Mouse (Mus musculus): ENCODE results near the gene Eif3b. TPM values are rescaled to one million over a fixed set of nuclear protein-coding genes. Genes with fewer than 3 reads are reported as not detected.
"Not testable (repeated sequence)": the region's sequence is repeated elsewhere in the genome, so short reads cannot be mapped to it uniquely, and the experiment has no call there.

The Eif3b gene
- polyA plus RNA-seq, 1 experiment from 2014 or later: 162 TPM

DNA sequence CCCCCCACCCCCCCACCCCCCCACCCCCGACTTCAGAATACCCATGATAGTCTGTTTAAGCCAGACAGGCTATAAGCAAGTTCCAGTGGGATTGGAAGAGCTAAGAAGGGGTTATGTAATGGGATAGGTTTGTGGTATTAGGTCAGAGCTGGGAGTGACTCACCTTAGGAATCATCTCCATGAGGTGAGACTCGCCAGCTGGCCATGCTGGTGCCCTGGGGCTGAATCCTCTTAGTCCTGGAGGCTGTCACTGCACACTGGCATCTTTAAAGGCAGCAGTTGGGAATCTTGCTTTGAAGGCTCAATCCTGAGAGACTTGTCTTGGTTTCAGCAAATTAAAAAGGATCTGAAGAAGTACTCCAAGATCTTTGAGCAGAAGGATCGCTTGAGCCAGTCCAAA is 22.3 kb downstream of the Eif3b start:
- H3K36me3 ChIP-seq (ENCODE audit: control insufficient read depth, insufficient read depth, low read length): peaks cover 81% of the 10 kb centered on the region
- 95% methylated on average over 3 of the region's 3 CpGs for WGBS
- no peak for ATAC-seq (replicated peaks; ENCODE audit: low FRiP score, low TSS enrichment, low read depth)

DNA sequence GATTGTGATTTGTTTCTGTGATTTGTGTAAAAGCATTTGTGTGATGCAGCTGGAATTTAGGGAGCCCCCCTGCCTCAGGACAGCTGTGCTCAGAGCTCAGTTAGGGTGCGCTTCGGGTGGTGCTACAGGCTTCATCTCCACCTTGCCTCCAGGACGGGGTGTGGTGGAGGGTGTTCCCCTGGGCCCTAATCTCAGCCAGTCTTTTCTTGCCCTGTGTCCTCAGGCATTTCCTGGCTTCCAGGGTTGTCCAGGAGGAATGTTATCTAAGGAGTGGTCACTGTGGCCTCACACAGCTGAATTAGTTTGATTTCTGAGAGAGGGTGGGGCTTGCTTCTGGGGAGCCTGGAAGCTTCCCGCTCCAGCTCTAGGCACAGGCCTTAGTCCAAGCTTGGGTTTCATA is 24.9 kb downstream of the Eif3b start:
- Histone ChIP-seq H3K36me3 (ENCODE audit: control insufficient read depth, insufficient read depth, low read length) (peaks cover 60% of the 10 kb centered on the region), H3K4me2 (ENCODE audit: low read length) (no peak overlapping the region), H3K9me3 (ENCODE audit: control insufficient read depth, low read length) (no peaks in the 10 kb centered on the region), H3K27me3 (replicated peaks; ENCODE audit: control insufficient read depth, insufficient read depth, low read length) (no peaks in the 10 kb centered on the region), H3K9ac (ENCODE audit: low read length) (no peak overlapping the region), H3K4me1 (replicated peaks; ENCODE audit: control insufficient read depth, insufficient read depth, low read length) (no peaks in the 10 kb centered on the region), H3K4me3 (ENCODE audit: low read depth, low read length) (no peak overlapping the region), H3K27ac (ENCODE audit: low read depth) (no peak overlapping the region)
- DNase-seq (ENCODE audit: low spot score): no peak
- no peak for ATAC-seq (replicated peaks; ENCODE audit: low FRiP score, low TSS enrichment, low read depth)
- 80% methylated on average over 4 of the region's 4 CpGs for WGBS

More for the DNA sequence above, 22.3 kb downstream of the Eif3b start:
- Histone ChIP-seq H3K27me3 (replicated peaks; ENCODE audit: control insufficient read depth, insufficient read depth, low read length) (no peaks in the 10 kb centered on the region), H3K9me3 (ENCODE audit: control insufficient read depth, low read length) (no peaks in the 10 kb centered on the region), H3K4me3 (ENCODE audit: low read depth, low read length) (no peak overlapping the region), H3K4me2 (ENCODE audit: low read length) (no peak overlapping the region), H3K4me1 (replicated peaks; ENCODE audit: control insufficient read depth, insufficient read depth, low read length) (no peaks in the 10 kb centered on the region), H3K27ac (ENCODE audit: low read depth) (no peak overlapping the region), H3K9ac (ENCODE audit: low read length) (no peak overlapping the region)
- DNase-seq (ENCODE audit: low spot score): no peak

DNA sequence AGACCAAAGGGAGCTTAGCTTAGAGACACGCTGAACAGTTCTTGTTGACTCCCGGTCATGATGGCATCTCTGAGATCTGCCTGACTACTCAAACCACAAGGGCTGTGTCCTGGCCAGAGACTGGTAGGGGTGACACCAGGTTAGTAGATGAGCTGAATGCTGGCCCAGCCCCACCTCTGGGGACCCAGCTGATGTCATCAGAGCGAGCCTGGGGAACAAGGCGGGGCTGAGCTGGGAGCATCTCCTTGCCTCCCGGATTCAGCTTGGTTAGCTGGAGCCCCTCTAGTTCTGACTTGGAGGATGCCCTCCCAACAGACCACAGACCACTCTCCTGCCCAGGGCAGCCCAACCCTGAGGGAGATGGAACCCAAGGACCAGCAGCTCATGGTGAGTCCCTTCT is 26.2 kb downstream of the Eif3b start, which contains the start of gene Gm4869:
TSS of gene Gm4869 (plus strand) at position 301 of the 400 bp plus-strand sequence.
- WGBS: 82% methylated on average over 5 of the region's 5 CpGs
- no peak for DNase-seq (ENCODE audit: low spot score)

GRCm38 (mm10) chr5:140446054-140446453 is 26.9 kb downstream of the Eif3b start:
- no peaks in the 10 kb centered on the region for H3K27me3 ChIP-seq (replicated peaks; ENCODE audit: control insufficient read depth, insufficient read depth, low read length)

More for the DNA sequence above, 26.2 kb downstream of the Eif3b start, which contains the start of gene Gm4869:
- Histone ChIP-seq H3K27me3 (replicated peaks; ENCODE audit: control insufficient read depth, insufficient read depth, low read length) (no peaks in the 10 kb centered on the region), H3K27ac (ENCODE audit: low read depth) (no peak within 1 kb of the TSS), H3K4me3 (ENCODE audit: low read depth, low read length) (no peak within 1 kb of the TSS), H3K9ac (ENCODE audit: low read length) (no peak within 1 kb of the TSS), H3K4me1 (replicated peaks; ENCODE audit: control insufficient read depth, insufficient read depth, low read length) (no peaks in the 10 kb centered on the region), H3K9me3 (ENCODE audit: control insufficient read depth, low read length) (no peaks in the 10 kb centered on the region), H3K4me2 (ENCODE audit: low read length) (no peak within 1 kb of the TSS), H3K36me3 (ENCODE audit: control insufficient read depth, insufficient read depth, low read length) (peaks cover 51% of the 10 kb centered on the region)
- no peak for ATAC-seq (replicated peaks; ENCODE audit: low FRiP score, low TSS enrichment, low read depth)

GRCm38 (mm10) chr5:140454488-140454887 is 35.4 kb downstream of the Eif3b start:
- DNase-seq (ENCODE audit: low spot score): no peak
- ATAC-seq (replicated peaks; ENCODE audit: low FRiP score, low TSS enrichment, low read depth): no peak
- no peak overlapping the region for H3K4me2 ChIP-seq (ENCODE audit: low read length)

More at GRCm38 (mm10) chr5:140446054-140446453, 26.9 kb downstream of the Eif3b start:
- DNase-seq (ENCODE audit: low spot score) (no peak), ATAC-seq (replicated peaks; ENCODE audit: low FRiP score, low TSS enrichment, low read depth) (no peak)
- no peak overlapping the region for H3K4me3 ChIP-seq (ENCODE audit: low read depth, low read length)
- H3K36me3 ChIP-seq (ENCODE audit: control insufficient read depth, insufficient read depth, low read length): peaks cover 44% of the 10 kb centered on the region
- H3K27ac ChIP-seq (ENCODE audit: low read depth): no peak overlapping the region
- 75% methylated on average over 7 of the region's 7 CpGs for WGBS
- no peaks in the 10 kb centered on the region for H3K4me1 ChIP-seq (replicated peaks; ENCODE audit: control insufficient read depth, insufficient read depth, low read length)
- H3K9ac ChIP-seq (ENCODE audit: low read length): no peak overlapping the region
- no peaks in the 10 kb centered on the region for H3K9me3 ChIP-seq (ENCODE audit: control insufficient read depth, low read length)
- H3K4me2 ChIP-seq (ENCODE audit: low read length): no peak overlapping the region

GRCm38 (mm10) chr5:140455466-140455865 is 36.3 kb downstream of the Eif3b start:
- DNase-seq (ENCODE audit: low spot score): no peak
- no peak overlapping the region for H3K27ac ChIP-seq (ENCODE audit: low read depth)
- no peaks in the 10 kb centered on the region for H3K36me3 ChIP-seq (ENCODE audit: control insufficient read depth, insufficient read depth, low read length)
- H3K27me3 ChIP-seq (replicated peaks; ENCODE audit: control insufficient read depth, insufficient read depth, low read length): no peaks in the 10 kb centered on the region
- no peak for ATAC-seq (replicated peaks; ENCODE audit: low FRiP score, low TSS enrichment, low read depth)
- no peak overlapping the region for H3K4me3 ChIP-seq (ENCODE audit: low read depth, low read length)
- whole genome bisulfite sequencing: 81% methylated on average over 2 of the region's 2 CpGs
- no peaks in the 10 kb centered on the region for H3K4me1 ChIP-seq (replicated peaks; ENCODE audit: control insufficient read depth, insufficient read depth, low read length)
- no peak overlapping the region for H3K9ac ChIP-seq (ENCODE audit: low read length)
- H3K9me3 ChIP-seq (ENCODE audit: control insufficient read depth, low read length): no peaks in the 10 kb centered on the region
- no peak overlapping the region for H3K4me2 ChIP-seq (ENCODE audit: low read length)

More at GRCm38 (mm10) chr5:140454488-140454887, 35.4 kb downstream of the Eif3b start:
- H3K27me3 ChIP-seq (replicated peaks; ENCODE audit: control insufficient read depth, insufficient read depth, low read length): no peaks in the 10 kb centered on the region
- no peak overlapping the region for H3K27ac ChIP-seq (ENCODE audit: low read depth)
- no peaks in the 10 kb centered on the region for H3K9me3 ChIP-seq (ENCODE audit: control insufficient read depth, low read length)
- no peaks in the 10 kb centered on the region for H3K36me3 ChIP-seq (ENCODE audit: control insufficient read depth, insufficient read depth, low read length)
- H3K4me1 ChIP-seq (replicated peaks; ENCODE audit: control insufficient read depth, insufficient read depth, low read length): no peaks in the 10 kb centered on the region
- H3K4me3 ChIP-seq (ENCODE audit: low read depth, low read length): no peak overlapping the region
- H3K9ac ChIP-seq (ENCODE audit: low read length): no peak overlapping the region

DNA sequence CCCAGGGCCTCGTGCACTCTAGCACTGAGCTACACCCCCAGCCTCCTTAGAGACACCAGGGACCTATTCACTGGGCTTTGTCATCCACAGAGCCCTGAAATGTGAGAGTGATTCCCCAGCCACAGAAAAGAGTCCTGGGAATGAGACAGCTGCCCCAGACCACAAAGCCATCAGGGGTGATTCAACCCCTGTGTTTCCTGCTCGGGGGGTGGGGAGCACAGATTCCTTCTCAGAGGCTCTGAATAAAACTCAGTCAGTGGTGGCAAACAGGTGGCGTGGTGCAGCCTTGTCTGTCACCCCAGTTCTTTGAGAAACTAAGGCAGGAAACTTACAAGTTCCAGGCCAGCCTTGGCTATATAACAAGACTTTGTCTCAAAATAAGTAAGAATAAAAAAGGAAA is 42.3 kb downstream of the Eif3b start:
- WGBS: 85% methylated on average over 3 of the region's 3 CpGs
- Histone ChIP-seq H3K4me1 (replicated peaks; ENCODE audit: control insufficient read depth, insufficient read depth, low read length) (no peaks in the 10 kb centered on the region), H3K27me3 (replicated peaks; ENCODE audit: control insufficient read depth, insufficient read depth, low read length) (no peaks in the 10 kb centered on the region), H3K4me3 (ENCODE audit: low read depth, low read length) (no peak overlapping the region), H3K9ac (ENCODE audit: low read length) (no peak overlapping the region), H3K4me2 (ENCODE audit: low read length) (no peak overlapping the region), H3K27ac (ENCODE audit: low read depth) (no peak overlapping the region), H3K36me3 (ENCODE audit: control insufficient read depth, insufficient read depth, low read length) (no peaks in the 10 kb centered on the region), H3K9me3 (ENCODE audit: control insufficient read depth, low read length) (no peaks in the 10 kb centered on the region)
- no peak for ATAC-seq (replicated peaks; ENCODE audit: low FRiP score, low TSS enrichment, low read depth)
- DNase-seq (ENCODE audit: low spot score): no peak

DNA sequence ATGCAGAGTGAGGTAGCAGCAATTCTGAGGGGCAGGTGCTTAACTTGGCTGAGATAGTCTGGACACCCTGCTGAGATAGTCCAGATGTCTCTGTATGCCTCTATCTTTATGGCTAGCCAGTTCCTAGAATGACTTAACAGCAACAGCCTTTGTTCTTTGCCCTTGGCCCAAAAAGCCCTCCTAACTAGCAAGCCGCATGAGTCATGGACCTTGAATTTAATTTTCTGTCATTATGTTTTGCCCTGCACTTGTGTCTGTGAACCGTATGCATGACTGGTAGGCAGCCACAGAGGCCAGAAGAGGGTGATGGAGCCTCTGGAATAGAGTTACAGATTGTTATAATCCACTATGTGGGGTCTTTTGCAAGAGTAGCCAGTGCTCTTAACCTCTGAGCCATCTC is 44.0 kb downstream of the Eif3b start:
- H3K4me1 ChIP-seq (replicated peaks; ENCODE audit: control insufficient read depth, insufficient read depth, low read length); H3K36me3 ChIP-seq (ENCODE audit: control insufficient read depth, insufficient read depth, low read length); DNase-seq (ENCODE audit: low spot score); H3K9ac ChIP-seq (ENCODE audit: low read length); H3K4me2 ChIP-seq (ENCODE audit: low read length); H3K27ac ChIP-seq (ENCODE audit: low read depth); H3K9me3 ChIP-seq (ENCODE audit: control insufficient read depth, low read length); H3K27me3 ChIP-seq (replicated peaks; ENCODE audit: control insufficient read depth, insufficient read depth, low read length); H3K4me3 ChIP-seq (ENCODE audit: low read depth, low read length); ATAC-seq (replicated peaks; ENCODE audit: low FRiP score, low TSS enrichment, low read depth): not testable (repeated sequence)
- WGBS: 81% methylated on average over 2 of the region's 2 CpGs

GRCm38 (mm10) chr5:140464943-140465342 is 45.8 kb downstream of the Eif3b start:
- DNase-seq (ENCODE audit: low spot score) (no peak), ATAC-seq (replicated peaks; ENCODE audit: low FRiP score, low TSS enrichment, low read depth) (no peak)
- Histone ChIP-seq H3K9me3 (ENCODE audit: control insufficient read depth, low read length) (no peaks in the 10 kb centered on the region), H3K9ac (ENCODE audit: low read length) (no peak overlapping the region), H3K4me1 (replicated peaks; ENCODE audit: control insufficient read depth, insufficient read depth, low read length) (no peaks in the 10 kb centered on the region), H3K4me2 (ENCODE audit: low read length) (no peak overlapping the region), H3K4me3 (ENCODE audit: low read depth, low read length) (no peak overlapping the region), H3K36me3 (ENCODE audit: control insufficient read depth, insufficient read depth, low read length) (no peaks in the 10 kb centered on the region), H3K27ac (ENCODE audit: low read depth) (no peak overlapping the region), H3K27me3 (replicated peaks; ENCODE audit: control insufficient read depth, insufficient read depth, low read length) (no peaks in the 10 kb centered on the region)
- 85% methylated on average over 2 of the region's 2 CpGs for WGBS

Data from intestine, embryonic 14.5 days (tissue).